In genomic region chr4:5511743-5512142, GRCm38 (mm10) we compare ENCODE assay signal across 31 mouse cellular contexts.
"Had no signal": no experiment of that assay in that cellular context is flagged by ENCODE, and none has a peak within 500 bp of the region (broad histone marks: within the 10 kb centered on the region; RNA-seq: fewer than 3 reads in every experiment).

No protein-coding gene starts in this region.

- H3K4me2 ChIP-seq: limb, embryonic 12.5 days; limb, embryonic 13.5 days; limb, embryonic 15.5 days; liver, embryonic 11.5 days; liver, embryonic 13.5 days; liver, embryonic 15.5 days; lung, embryonic 14.5 days; lung, embryonic 15.5 days; midbrain, embryonic 11.5 days; midbrain, embryonic 12.5 days; midbrain, embryonic 13.5 days; midbrain, embryonic 15.5 days; neural tube, embryonic 12.5 days had no signal

- ATAC-seq: liver, postnatal 0 days; lung, postnatal 0 days; midbrain, embryonic 13.5 days; midbrain, embryonic 15.5 days; midbrain, embryonic 16.5 days had no signal

- H3K4me3 ChIP-seq: limb, embryonic 10.5 days; limb, embryonic 12.5 days; limb, embryonic 13.5 days; limb, embryonic 15.5 days; liver, embryonic 13.5 days; liver, embryonic 15.5 days; lung, embryonic 15.5 days; megakaryocyte, embryonic 14.5 days; midbrain, embryonic 10.5 days; midbrain, embryonic 12.5 days; midbrain, embryonic 13.5 days; midbrain, embryonic 15.5 days; myocyte; neural tube, embryonic 12.5 days had no signal

- H3K9ac ChIP-seq: limb, embryonic 12.5 days; limb, embryonic 13.5 days; limb, embryonic 15.5 days; liver, embryonic 13.5 days; liver, embryonic 14.5 days; liver, embryonic 15.5 days; liver, postnatal 0 days; lung, embryonic 14.5 days; lung, embryonic 15.5 days; midbrain, embryonic 12.5 days; midbrain, embryonic 13.5 days; midbrain, embryonic 15.5 days; neural tube, embryonic 12.5 days had no signal

- H3K27ac ChIP-seq: limb, embryonic 10.5 days; limb, embryonic 12.5 days; limb, embryonic 13.5 days; limb, embryonic 15.5 days; liver, embryonic 13.5 days; liver, embryonic 14.5 days; liver, embryonic 15.5 days; lung, embryonic 15.5 days; macrophage; midbrain, embryonic 10.5 days; midbrain, embryonic 12.5 days; midbrain, embryonic 13.5 days; midbrain, embryonic 15.5 days; neural tube, embryonic 12.5 days had no signal

- DNase-seq: left cerebral cortex, postnatal 4 days; liver; liver, embryonic 13.5 days; liver, postnatal 0 days; lung, adult 18-20 months; lung, adult 2 months; lung, embryonic 14.5 days; lung, postnatal 10 days; lung, postnatal 14 days; lung, postnatal 36 days; lung, postnatal 4 days; midbrain, embryonic 14.5 days had no signal

- H3K36me3 ChIP-seq: limb, embryonic 10.5 days; limb, embryonic 12.5 days; limb, embryonic 13.5 days; limb, embryonic 15.5 days; liver, embryonic 13.5 days; liver, embryonic 15.5 days; lung, embryonic 15.5 days; midbrain, embryonic 10.5 days; midbrain, embryonic 12.5 days; midbrain, embryonic 13.5 days; midbrain, embryonic 15.5 days; neural tube, embryonic 12.5 days had no signal

- H3K4me1 ChIP-seq: limb, embryonic 10.5 days; limb, embryonic 12.5 days; limb, embryonic 13.5 days; limb, embryonic 15.5 days; liver, embryonic 13.5 days; liver, embryonic 15.5 days; lung, embryonic 15.5 days; megakaryocyte, embryonic 14.5 days; midbrain, embryonic 10.5 days; midbrain, embryonic 12.5 days; midbrain, embryonic 13.5 days; midbrain, embryonic 15.5 days; neural tube, embryonic 12.5 days had no signal

- H3K27me3 ChIP-seq: limb, embryonic 12.5 days; limb, embryonic 13.5 days; limb, embryonic 15.5 days; liver, embryonic 13.5 days; liver, embryonic 15.5 days; lung, embryonic 15.5 days; megakaryocyte, embryonic 14.5 days; midbrain, embryonic 12.5 days; midbrain, embryonic 13.5 days; midbrain, embryonic 15.5 days; neural tube, embryonic 12.5 days had no signal

- H3K9me3 ChIP-seq: limb, embryonic 10.5 days; limb, embryonic 12.5 days; limb, embryonic 13.5 days; limb, embryonic 15.5 days; liver, embryonic 13.5 days; liver, embryonic 15.5 days; lung, embryonic 15.5 days; midbrain, embryonic 10.5 days; midbrain, embryonic 12.5 days; midbrain, embryonic 13.5 days; midbrain, embryonic 15.5 days; neural tube, embryonic 12.5 days had no signal
